Mouse (Mus musculus) ES-Bruce4 (cell line): ENCODE measurements around the gene Fyb2.

ENCODE experiments used
- CTCF ChIP-seq: IDR thresholded peaks from one replicate; pipeline ENCODE4 v1.8.1; 2011; ENCODE audit warnings: low read depth, low read length
- POLR2A ChIP-seq: IDR thresholded peaks from one replicate; pipeline ENCODE4 v1.8.1; 2011; ENCODE audit warnings: low read length; ENCODE audit not compliant: insufficient read depth

GRCm38 (mm10) chr4:105027278-105027677 lies 114.0 kb downstream of the Fyb2 start:
- TF ChIP-seq CTCF, result no peak
- no peak for TF ChIP-seq POLR2A
